Mouse (Mus musculus) Patski (cell line): ENCODE data around the gene Lmod3. TPM values are rescaled to one million over a fixed set of nuclear protein-coding genes. Genes with fewer than 3 reads are reported as not detected.

Experiments used
- ATAC-seq: fragments of 100-300 bp; one replicate; pipeline ENCODE4 v1.8.0; 2021
- CTCF ChIA-PET: fragments of 350-600 bp; sonication (Branson Sonifier 250); formaldehyde crosslinking; loops from one replicate; lab custom pipeline; 2022; ENCODE audit warnings: inconsistent platforms; lab: Charles Lee
- POLR2A ChIA-PET: fragments of 350-600 bp; sonication (Branson Sonifier 250); formaldehyde crosslinking; loops from one replicate; lab custom pipeline; 2022; ENCODE audit warnings: antibody characterized with exemption, inconsistent platforms; lab: Charles Lee
- DNase-seq: peaks from one replicate; pipeline ENCODE4 v3.0.0-alpha.2; 2011; ENCODE audit warnings: low read depth, low spot score
- H3K27me3 ChIP-seq: fragments of 371-371 bp; one replicate; pipeline ENCODE4 v1.5.1; 2021
- CTCF ChIP-seq: fragments of 100-300 bp; IDR thresholded peaks from one replicate; pipeline ENCODE4 v1.5.1; 2021
- in situ Hi-C: fragments of 300-500 bp; cut with MboI; formaldehyde crosslinking; loops from 3 replicates; pipeline ENCODE4 v1.11.1; 2018; ENCODE audit warnings: low pct_unique_long_range_greater_than_20kb, mixed read lengths
- polyA plus RNA-seq: library from polyadenylated mRNA; unstranded; gene quantifications from one replicate; pipeline ENCODE4 v1.2.3, GENCODE M21; 2021

Gene Lmod3
- polyA plus RNA-seq, 1 experiment from 2014 or later, result not detected

- H3K27me3 ChIP-seq, result no peaks in the 10 kb centered on the region
- TF ChIP-seq CTCF, result no peak
- POLR2A ChIA-PET, result interaction anchor here (0.8 to 1.3 kb wide), 3 partner anchors 12 to 28 kb away, joined by 3 to 7 read pairs (median 3); no protein-coding TSS in a partner anchor
- DNase-seq (no peak), ATAC-seq (no peak)
- CTCF ChIA-PET, result interaction anchor here (0.7 kb wide), 1 partner anchor 46 kb away, joined by 3 read pairs; no protein-coding TSS in a partner anchor
- in situ Hi-C loops, result no loop called here
Observed at GRCm38 (mm10) chr6:97204952-97205351, 47.6 kb downstream of the Lmod3 start.

DNA sequence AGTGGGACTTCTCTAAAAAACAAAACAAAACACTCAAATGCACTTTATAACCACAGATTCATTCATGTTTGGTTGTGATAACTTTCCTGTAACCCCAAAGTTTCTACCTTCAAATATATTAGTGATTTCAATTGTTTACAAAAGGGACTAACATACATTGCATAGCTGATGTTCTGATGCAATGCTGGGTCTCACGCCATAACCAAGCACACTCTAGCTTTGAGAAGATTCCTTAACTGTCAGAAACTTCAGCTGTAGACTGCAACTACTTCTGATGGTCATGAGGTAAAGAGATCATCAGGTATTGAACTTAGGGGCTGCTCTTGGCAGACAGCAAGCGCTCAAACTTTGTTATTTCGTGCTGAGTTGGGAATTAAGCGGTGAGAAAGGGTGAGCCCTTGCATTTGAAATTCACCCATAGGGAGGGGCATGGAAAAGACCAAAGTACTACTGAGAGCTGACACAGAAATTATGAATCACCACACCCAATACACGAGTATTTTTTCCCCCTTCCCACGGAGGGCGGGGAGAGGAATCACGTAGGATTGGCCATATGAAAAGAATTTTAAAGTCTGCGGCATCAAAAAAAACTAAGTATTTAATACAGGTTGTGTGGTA is 48.2 kb downstream of the Lmod3 start:
- in situ Hi-C loops, result no loop called here
- DNase-seq (no peak), ATAC-seq (no peak)
- ChIA-PET POLR2A (interaction anchor here (0.8 to 1.3 kb wide), 3 partner anchors 11 to 27 kb away, joined by 3 to 7 read pairs (median 3); no protein-coding TSS in a partner anchor), CTCF (no interaction called here)
- no peak for TF ChIP-seq CTCF
- H3K27me3 ChIP-seq, result no peaks in the 10 kb centered on the region

- POLR2A ChIA-PET, result no interaction called here
- no peak for ATAC-seq
- in situ Hi-C loops, result no loop called here
- TF ChIP-seq CTCF, result no peak
- CTCF ChIA-PET, result no interaction called here
- no peaks in the 10 kb centered on the region for H3K27me3 ChIP-seq
- DNase-seq, result no peak
Observed at GRCm38 (mm10) chr6:97202477-97202876, 50.1 kb downstream of the Lmod3 start.

- peak; percentile 39 for TF ChIP-seq CTCF
- POLR2A ChIA-PET, result no interaction called here
- H3K27me3 ChIP-seq, result no peaks in the 10 kb centered on the region
- no peak for DNase-seq
- CTCF ChIA-PET, result no interaction called here
- no peak for ATAC-seq
- in situ Hi-C loops, result no loop called here
Observed at GRCm38 (mm10) chr6:97200437-97200836, 52.1 kb downstream of the Lmod3 start.

Other genes with a start within 250 kb of the Lmod3 start
- not detected for gene Fam19a4, start 192.3 kb downstream of the Lmod3 start, polyA plus RNA-seq
- gene Eogt, start 103.6 kb downstream of the Lmod3 start, polyA plus RNA-seq, result 38.3 TPM
- 49.1 TPM for gene Tmf1, start 73.6 kb downstream of the Lmod3 start, polyA plus RNA-seq
- 118 TPM for gene Uba3, start 47.1 kb downstream of the Lmod3 start, polyA plus RNA-seq
- gene Arl6ip5, start 42.1 kb downstream of the Lmod3 start, polyA plus RNA-seq, result 165 TPM